Mouse (Mus musculus): ENCODE data around the gene Zfp710.
A peak's percentile ranks its signal among the peaks of the same experiment; 100 is the strongest.

The Zfp710 gene

GRCm38 (mm10) chr7:80057781-80058180 lies 33.2 kb downstream of the Zfp710 start:
- peak; percentile 55 for DNase-seq

DNA sequence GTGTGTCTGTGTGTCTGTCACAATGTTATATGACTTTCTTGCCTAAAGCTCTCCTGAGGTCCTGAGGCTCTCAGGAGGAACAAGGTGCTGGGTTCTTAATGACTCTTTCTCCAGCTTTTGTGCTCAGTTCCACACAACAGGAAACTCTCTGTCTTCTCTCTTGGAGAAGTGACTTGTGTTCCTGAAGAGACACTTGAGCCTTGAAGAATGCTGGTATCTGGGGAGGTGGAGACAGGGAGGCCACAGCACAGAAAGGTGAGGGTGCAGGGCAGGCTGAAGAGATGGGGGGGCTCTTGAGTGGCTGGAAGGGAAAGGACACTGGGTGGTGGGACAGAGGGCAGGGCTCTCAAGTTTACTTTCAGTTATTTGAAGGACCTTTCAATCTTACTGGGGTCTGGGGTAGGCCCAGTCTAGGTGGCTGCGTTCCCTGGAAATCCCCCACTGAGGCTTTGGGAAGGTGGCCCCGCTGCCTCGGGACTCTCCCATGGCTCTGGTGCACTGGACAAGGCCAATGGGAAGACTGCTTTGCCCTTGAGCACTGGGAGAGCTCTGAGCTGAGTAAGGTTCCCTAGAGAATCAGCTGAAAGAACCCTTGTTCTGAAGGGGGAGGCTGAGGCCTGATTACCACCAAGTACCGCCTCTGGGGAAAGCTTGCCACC lies 33.9 kb downstream of the Zfp710 start:
- no peak for DNase-seq

DNA sequence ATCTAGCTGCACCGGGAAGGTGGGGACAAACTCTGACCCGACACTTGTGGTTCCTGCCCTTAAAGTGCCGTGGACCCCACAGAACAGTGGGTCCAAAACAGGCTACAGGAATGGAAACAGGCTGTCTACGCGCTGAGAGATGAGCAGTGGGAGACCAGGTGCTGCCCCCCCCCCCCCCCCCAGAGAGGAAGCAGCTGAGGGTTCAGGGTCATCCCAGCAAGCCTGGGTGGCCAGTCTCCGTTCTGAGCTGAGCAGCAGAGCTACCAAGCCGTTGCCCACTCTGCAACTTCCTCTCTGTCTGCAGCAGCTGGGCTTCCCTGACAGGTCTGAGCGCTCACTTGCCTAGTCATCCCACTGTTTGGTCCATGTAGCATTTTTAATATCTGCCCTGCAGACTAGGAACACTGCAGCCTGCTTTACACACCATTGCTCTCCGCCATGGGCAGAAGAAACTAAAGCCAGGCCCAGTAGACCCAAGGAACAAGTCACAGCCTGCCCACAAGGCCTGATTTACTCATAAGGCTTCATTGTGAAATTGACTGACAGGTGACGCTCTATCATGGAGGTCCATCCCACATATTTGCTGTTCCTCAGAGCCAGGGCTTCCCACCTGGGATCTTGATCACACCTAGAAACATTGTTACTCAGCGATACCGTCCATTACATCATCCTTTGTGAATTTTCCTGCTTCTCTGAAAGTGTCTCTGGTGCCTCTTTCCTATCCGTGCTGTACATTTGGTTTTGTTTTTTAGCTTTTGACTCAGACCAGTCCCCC lies 34.6 kb downstream of the Zfp710 start:
- peak; percentile 23 for DNase-seq

- DNase-seq = peak; percentile 34
Measured at GRCm38 (mm10) chr7:80060012-80060778, 35.6 kb downstream of the Zfp710 start.

- DNase-seq = peak; percentile 3
Measured at GRCm38 (mm10) chr7:80062083-80062826, 37.6 kb downstream of the Zfp710 start.

DNA sequence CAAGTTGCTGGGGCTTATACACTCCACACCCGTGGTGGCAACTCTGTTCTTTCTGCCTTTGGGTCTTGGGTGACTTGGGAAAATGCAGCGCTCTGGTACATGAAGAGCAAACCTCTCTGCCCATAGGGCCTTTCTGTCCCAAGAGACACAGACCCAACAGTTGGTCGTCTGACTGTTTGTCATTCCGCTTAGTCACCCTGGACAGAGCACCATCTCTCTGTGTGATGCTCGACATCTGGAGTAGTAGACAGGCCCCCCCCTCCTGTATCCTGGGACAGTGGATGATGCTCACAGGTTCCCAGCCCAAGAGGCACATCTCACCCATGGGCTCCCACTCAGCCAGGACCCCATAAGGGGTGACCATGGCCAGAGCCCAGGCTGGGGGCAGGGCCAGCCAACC lies 38.6 kb downstream of the Zfp710 start:
- DNase-seq = no peak

DNA sequence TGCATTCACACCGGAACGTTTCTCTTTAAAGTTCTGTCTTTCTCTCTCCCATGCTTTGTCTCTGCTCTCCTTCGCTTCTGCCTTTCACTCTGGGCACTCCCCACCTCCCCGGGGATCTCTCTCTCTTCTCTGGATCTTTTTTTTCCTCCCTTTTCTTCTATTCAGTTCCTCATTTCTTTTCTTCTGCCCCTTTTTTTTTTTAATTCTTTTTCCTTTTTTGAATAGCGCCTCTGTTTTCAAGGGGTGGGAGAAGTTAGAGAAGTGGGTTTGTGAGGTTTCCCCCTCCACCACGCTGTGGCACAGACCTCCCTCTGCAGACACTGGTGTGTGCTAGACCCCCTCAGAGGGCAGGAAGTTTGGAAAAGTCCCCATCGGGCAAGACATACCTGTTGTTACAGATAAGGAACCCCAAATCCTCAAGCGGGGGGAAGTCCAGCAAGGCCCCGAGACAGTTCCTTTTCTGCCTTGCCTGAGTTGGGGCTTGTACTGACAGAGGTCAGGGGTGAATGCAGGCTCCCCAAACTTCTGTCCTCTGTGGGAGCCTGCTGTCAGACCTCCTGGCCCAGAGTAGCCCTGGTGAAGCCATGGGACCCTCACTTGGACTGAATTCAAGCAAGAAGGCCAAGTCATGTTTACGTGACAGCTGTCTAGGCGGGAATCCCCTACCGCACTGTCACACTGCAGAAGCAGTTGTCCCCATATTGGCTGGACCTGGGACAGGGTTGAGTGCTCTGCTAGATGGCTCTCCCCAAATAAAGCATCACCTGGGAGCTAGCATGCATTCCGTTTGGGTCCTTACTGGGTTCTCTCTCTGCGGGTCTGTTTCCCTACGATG lies 39.5 kb downstream of the Zfp710 start:
- DNase-seq = no peak

DNA sequence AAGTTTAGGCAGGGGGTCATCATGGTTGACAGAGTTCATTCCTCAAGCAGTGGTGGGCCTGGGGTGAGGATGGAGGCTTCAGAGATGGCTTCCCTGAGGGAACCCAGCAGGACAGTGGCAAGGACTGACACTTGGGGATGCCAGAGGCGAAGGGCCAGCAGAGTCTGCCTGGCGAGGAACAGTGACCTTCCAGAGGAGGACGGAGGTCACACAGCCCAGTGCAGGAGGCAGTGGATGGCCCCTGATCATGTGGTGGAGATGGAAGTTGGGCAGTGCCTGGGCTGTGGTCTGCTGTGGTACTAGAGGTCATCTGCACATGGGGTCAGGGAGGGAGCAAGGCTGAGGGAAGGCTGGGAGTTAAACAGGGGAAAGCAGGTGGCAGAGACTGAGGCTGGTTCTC lies 40.6 kb downstream of the Zfp710 start:
- no peak for DNase-seq

DNA sequence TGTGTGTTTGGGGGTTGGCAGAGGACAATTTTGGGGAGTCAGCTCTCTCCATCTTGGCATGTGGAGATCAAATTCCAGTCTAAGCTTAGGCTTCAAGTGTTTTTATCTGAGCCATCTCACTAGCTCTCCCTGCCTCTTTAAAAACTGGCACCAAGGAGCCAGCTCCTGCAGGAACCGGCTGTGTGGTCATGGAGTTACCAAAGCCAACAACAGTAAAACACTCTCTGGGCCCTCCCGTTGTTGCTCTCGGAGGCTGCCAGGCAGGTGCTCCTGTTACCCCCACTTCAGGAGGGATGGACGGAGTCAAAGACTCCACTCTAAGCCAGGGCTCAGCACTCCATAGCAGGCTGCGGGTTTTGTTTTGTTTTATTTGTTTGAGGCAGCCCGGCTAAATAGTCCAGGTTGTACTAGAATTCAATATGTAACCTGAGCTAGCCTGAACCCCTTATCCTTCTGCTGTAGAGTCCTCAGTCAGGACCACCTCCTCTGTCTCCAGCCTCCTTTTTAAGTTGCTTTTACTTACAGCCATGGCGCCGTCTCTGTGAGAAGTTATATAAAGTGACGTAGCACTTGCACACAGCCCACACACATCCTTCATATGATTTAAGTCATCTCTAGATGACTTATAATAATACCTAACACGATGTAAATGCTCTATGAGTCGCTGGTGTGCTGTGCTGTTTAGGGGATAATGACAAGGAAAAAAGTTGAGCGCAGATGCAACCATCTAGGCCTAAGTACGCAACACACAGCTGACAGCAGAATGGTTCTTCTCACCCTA lies 42.3 kb downstream of the Zfp710 start:
- no peak for DNase-seq

GRCm38 (mm10) chr7:80068341-80068740 lies 43.7 kb downstream of the Zfp710 start:
- no peak for DNase-seq

- DNase-seq = no peak
Measured at GRCm38 (mm10) chr7:80069615-80070327, 45.2 kb downstream of the Zfp710 start.

DNA sequence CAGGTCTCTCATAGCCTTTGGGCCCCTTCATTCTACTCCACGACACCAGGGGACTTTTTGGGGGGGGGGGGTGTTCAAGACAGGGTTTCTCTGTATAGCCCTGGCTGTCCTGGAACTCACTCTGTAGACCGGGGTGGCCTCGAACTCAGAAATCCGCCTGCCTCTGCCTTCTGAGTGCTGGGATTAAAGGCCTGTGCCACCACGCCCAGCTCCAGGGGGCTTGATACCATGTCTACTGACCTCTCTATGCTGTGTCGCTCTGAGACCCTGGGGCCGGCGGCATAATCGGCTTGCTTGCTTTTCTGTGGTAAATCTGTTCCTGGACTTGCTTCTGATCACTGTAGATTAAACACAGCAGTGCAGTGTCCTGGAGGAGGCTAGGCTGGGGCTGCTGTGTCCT lies 46.6 kb downstream of the Zfp710 start:
- no peak for DNase-seq

- no peak for DNase-seq
Measured at GRCm38 (mm10) chr7:80072297-80072696, 47.7 kb downstream of the Zfp710 start.

- no peak for DNase-seq
Measured at GRCm38 (mm10) chr7:80073506-80073905, 48.9 kb downstream of the Zfp710 start.

- peak; percentile 53 for DNase-seq
Measured at GRCm38 (mm10) chr7:80074921-80075441, 50.4 kb downstream of the Zfp710 start.

GRCm38 (mm10) chr7:80075946-80076583 lies 51.5 kb downstream of the Zfp710 start:
- no peak for DNase-seq

DNA sequence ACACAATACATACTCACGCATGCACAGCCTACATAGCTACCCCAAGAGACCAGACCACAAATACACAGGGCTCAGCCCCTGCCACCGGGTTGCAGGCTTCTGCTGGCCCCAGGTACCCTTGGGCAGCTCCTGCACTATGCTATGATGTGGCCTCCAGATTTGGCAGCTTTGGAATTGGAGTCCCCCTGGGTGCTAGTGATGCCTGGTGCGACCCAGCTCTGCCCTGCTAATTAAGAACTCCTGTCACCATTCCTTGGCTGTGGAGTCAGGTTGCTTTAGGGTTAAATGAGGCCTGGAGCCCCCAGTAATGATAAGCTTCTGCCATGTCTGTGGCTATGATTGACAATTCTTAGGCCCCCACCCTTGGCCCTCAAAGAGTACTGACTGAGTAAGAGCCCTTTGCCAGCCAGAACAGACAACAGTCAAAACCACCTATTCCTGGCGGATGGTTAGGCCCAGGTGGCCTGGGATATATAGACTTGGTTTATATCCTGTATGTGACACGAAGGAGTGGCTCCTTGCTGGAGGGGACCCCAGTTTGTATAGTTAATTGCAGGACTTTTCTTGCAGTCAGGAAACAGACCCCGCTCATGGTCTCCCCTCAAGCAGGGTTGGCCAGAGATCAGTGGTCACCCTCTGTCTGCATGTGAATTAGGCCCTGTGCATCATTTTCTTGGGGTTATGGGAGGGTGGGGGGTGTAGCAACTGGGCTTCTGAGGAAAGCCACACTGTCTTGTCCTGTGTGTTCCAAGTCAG lies 52.5 kb downstream of the Zfp710 start:
- DNase-seq = no peak

DNA sequence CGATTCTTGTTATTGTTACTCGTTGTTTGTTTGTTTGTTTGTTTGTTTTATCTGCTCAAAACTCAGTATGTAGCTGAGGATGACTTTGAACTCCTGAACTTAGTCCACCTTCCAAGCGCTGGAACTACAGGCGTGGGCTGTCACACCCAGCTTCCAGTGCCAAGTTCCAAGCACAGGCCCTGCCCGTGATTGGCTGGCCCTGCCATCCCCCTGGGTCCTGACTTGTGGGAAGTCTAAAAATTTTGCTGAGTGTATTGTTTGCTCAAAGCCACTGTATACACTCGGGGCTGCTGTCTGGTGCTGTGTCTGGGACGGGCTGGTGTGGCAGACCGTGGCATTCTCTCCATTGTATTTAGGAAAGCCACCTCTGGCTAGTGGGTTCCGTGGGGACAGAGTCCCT lies 53.2 kb downstream of the Zfp710 start:
- peak; percentile 34 for DNase-seq

- peak; percentile 89 for DNase-seq
Measured at GRCm38 (mm10) chr7:80078792-80079301, 54.2 kb downstream of the Zfp710 start.

Data from kidney, adult 18-20 months (tissue).